Mouse (Mus musculus): ENCODE data around the gene A530064D06Rik. TPM values are rescaled to one million over a fixed set of nuclear protein-coding genes. Genes with fewer than 3 reads are reported as not detected.

The A530064D06Rik gene
- polyA plus RNA-seq, 1 experiment: 0.15 TPM

DNA sequence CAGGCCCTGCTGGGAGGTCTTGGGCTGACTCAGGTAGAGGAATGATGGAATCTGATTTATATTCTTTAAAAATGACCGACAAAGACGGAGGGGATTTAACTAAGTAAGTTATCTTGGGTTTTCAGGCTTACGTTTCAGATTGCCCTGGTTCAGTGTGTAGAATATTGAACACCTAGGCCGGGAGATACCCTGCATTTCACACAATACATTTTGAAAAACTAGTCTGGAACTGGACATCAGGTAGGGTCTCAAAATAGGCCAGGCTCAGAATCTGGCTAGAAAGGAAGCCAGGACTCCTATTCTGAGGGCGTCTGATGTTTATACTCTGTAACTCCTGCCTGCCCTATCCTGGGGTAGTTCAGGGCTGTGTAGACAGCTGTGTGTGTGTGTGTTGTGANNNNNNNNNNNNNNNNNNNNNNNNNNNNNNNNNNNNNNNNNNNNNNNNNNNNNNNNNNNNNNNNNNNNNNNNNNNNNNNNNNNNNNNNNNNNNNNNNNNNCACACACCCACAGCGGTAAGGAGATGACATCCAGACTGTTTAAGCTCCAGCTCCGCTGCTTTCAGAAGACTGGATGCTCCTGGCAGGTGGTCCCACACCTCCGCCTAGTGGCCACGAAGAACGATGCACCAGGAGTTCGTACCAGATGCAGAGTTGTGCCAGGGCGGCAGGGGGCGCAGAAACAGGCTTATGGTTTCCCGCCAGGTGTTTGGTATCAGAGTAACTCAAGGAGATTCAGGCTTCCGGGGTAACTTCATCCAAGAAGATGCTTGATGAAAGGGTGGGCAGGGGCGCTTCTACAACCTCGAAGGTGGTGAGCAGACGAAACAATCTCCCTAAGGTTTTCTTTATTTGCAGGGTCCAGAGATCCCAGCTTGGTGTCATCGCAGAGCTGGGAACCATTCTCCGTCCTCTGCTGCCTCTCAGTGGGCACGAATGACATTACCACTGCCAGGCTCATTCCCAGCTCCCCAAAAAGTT, 66.3 kb downstream of the A530064D06Rik start:
- Histone ChIP-seq H3K4me3 (ENCODE audit: low read depth, low read length) (peak overlapping the region; percentile 51), H3K4me1 (ENCODE audit: control insufficient read depth, insufficient read depth, low read length) (no peaks in the 10 kb centered on the region), H3K27ac (ENCODE audit: insufficient read depth, low read length) (no peak overlapping the region), H3K27me3 (ENCODE audit: control insufficient read depth, insufficient read depth, low read length, poor library complexity, severe bottlenecking) (peaks cover 5% of the 10 kb centered on the region; the same call in 1 of the 2 replicates), H3K9ac (ENCODE audit: low read depth, poor library complexity, severe bottlenecking) (no peak overlapping the region), H3K36me3 (ENCODE audit: control insufficient read depth, insufficient read depth, low read length, poor library complexity, severe bottlenecking) (no peaks in the 10 kb centered on the region), H3K9me3 (replicated peaks; ENCODE audit: control insufficient read depth, insufficient read depth, low read length, poor library complexity, severe bottlenecking) (no peaks in the 10 kb centered on the region)
- TF ChIP-seq POLR2A (IDR thresholded peaks at IDR 0.05; ENCODE audit: insufficient read depth, low read length): no peak
- peak; percentile 23; the same call in 1 of the 2 replicates for TF ChIP-seq EP300 (IDR thresholded peaks at IDR 0.05; ENCODE audit: insufficient read depth, low read depth, low read length)
- TF ChIP-seq CTCF (IDR thresholded peaks at IDR 0.05; ENCODE audit: low read depth, low read length): peak; percentile 97

DNA sequence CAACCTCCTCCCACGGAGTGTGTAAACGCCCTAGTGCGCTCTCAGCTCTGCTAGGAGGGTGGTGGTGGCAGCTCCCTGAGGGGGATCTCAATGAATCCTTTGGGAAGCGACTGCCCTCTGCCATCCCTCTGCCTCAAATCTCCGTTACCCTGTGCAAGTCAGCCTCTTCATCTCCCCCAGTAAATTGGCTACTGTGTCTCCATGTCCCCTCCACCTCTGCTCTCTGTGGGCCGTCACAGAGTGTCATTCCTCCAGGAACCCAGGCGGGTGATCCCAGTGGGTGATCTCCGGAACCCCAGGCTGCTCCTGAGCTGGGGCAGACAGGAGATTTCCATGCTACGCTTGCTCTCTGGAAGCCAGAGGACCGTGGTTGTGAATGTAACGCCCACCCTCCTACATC, 67.8 kb downstream of the A530064D06Rik start:
- no peak overlapping the region for H3K4me3 ChIP-seq (ENCODE audit: low read depth, low read length)
- H3K4me1 ChIP-seq (ENCODE audit: control insufficient read depth, insufficient read depth, low read length): no peaks in the 10 kb centered on the region
- no peaks in the 10 kb centered on the region for H3K36me3 ChIP-seq (ENCODE audit: control insufficient read depth, insufficient read depth, low read length, poor library complexity, severe bottlenecking)
- no peak overlapping the region for H3K27ac ChIP-seq (ENCODE audit: insufficient read depth, low read length)
- H3K9ac ChIP-seq (ENCODE audit: low read depth, poor library complexity, severe bottlenecking): no peak overlapping the region
- TF ChIP-seq CTCF (IDR thresholded peaks at IDR 0.05; ENCODE audit: low read depth, low read length) (no peak), POLR2A (IDR thresholded peaks at IDR 0.05; ENCODE audit: insufficient read depth, low read length) (no peak)
- no peaks in the 10 kb centered on the region for H3K9me3 ChIP-seq (replicated peaks; ENCODE audit: control insufficient read depth, insufficient read depth, low read length, poor library complexity, severe bottlenecking)
- peaks cover 11% of the 10 kb centered on the region; the same call in 1 of the 2 replicates for H3K27me3 ChIP-seq (ENCODE audit: control insufficient read depth, insufficient read depth, low read length, poor library complexity, severe bottlenecking)

Other genes starting within 250 kb of the A530064D06Rik start
- gene Foxp4, start 242.6 kb downstream of the A530064D06Rik start, polyA plus RNA-seq (2011; ENCODE audit: insufficient read depth, insufficient read length, low read depth, missing spikeins): 44.2 and 52.3 TPM in 2 replicates
- not detected in 2 replicates for gene 1700122O11Rik, start 129.0 kb downstream of the A530064D06Rik start, polyA plus RNA-seq (2011; ENCODE audit: insufficient read depth, insufficient read length, low read depth, missing spikeins)
- gene 1700067P10Rik, start 78.0 kb downstream of the A530064D06Rik start, polyA plus RNA-seq (2011; ENCODE audit: insufficient read depth, insufficient read length, low read depth, missing spikeins): not detected in 2 replicates
- gene 9830107B12Rik, start 21.0 kb downstream of the A530064D06Rik start, polyA plus RNA-seq (2011; ENCODE audit: insufficient read depth, insufficient read length, low read depth, missing spikeins): not detected in 2 replicates
- not detected in 2 replicates for gene Trem1, start 65.5 kb upstream of the A530064D06Rik start, polyA plus RNA-seq (2011; ENCODE audit: insufficient read depth, insufficient read length, low read depth, missing spikeins)
- not detected in 2 replicates for gene Trem3, start 80.5 kb upstream of the A530064D06Rik start, polyA plus RNA-seq (2011; ENCODE audit: insufficient read depth, insufficient read length, low read depth, missing spikeins)
- gene Treml4, start 97.0 kb upstream of the A530064D06Rik start, polyA plus RNA-seq (2011; ENCODE audit: insufficient read depth, insufficient read length, low read depth, missing spikeins): not detected in 2 replicates
- 0.70 and 0.79 TPM in 2 replicates for gene Treml2, start 132.2 kb upstream of the A530064D06Rik start, polyA plus RNA-seq (2011; ENCODE audit: insufficient read depth, insufficient read length, low read depth, missing spikeins)
- gene B430306N03Rik, start 148.9 kb upstream of the A530064D06Rik start, polyA plus RNA-seq (2011; ENCODE audit: insufficient read depth, insufficient read length, low read depth, missing spikeins): not detected in 2 replicates
- gene Trem2, start 179.1 kb upstream of the A530064D06Rik start, polyA plus RNA-seq (2011; ENCODE audit: insufficient read depth, insufficient read length, low read depth, missing spikeins): not detected in 2 replicates
- not detected in 2 replicates for gene Treml1, start 192.6 kb upstream of the A530064D06Rik start, polyA plus RNA-seq (2011; ENCODE audit: insufficient read depth, insufficient read length, low read depth, missing spikeins)
- 47.2 and 60.1 TPM in 2 replicates for gene Nfya, start 242.6 kb upstream of the A530064D06Rik start, polyA plus RNA-seq (2011; ENCODE audit: insufficient read depth, insufficient read length, low read depth, missing spikeins)
- gene Oard1, start 242.7 kb upstream of the A530064D06Rik start, polyA plus RNA-seq (2011; ENCODE audit: insufficient read depth, insufficient read length, low read depth, missing spikeins): 76.1 and 87.3 TPM in 2 replicates